Mouse (Mus musculus): ENCODE results near the gene Procr.
"Not testable (repeated sequence)": the region's sequence is repeated elsewhere in the genome, so short reads cannot be mapped to it uniquely, and the experiment has no call there.

Procr gene

DNA sequence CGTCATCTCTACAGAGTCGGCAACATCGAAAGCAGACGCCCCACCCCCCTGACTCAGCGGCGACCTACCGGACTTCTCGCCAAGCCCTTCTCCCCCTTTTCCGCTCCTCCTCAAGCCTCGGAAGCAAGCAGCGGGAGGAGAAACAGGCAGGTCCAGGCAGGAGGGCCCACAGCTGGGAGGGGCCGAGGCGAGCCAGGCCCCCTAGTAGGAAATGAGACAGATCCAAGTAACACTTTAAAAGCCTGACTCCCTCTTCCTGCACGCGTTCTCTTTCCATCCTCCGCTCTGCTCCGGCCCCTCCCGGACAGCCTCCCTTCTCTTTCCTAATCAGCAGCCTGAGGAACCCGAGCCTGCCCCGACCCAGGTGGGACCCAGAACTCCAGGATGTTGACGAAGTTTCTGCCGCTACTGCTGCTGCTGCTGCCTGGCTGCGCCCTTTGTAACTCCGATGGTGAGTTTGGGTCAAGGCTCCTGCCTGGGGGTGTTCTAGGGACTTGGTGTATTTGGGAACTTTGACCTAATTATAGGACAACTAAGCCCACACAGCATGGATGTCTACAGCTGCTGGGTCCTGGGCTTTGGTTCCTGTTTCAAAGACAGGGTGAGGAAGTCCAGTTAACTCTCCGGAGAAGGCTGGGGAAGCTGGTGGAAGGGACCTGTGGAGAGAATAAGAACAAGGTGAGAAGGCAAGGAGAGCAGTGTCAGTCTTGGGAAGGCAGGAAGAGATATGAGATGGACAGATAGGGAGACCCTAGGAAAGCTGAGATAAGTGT is at the start of gene Procr:
Gene Procr, plus strand, starts transcription at position 104 of the 773 bp plus-strand sequence.
- no peak for DNase-seq (ENCODE audit: low read depth, low spot score)

DNA sequence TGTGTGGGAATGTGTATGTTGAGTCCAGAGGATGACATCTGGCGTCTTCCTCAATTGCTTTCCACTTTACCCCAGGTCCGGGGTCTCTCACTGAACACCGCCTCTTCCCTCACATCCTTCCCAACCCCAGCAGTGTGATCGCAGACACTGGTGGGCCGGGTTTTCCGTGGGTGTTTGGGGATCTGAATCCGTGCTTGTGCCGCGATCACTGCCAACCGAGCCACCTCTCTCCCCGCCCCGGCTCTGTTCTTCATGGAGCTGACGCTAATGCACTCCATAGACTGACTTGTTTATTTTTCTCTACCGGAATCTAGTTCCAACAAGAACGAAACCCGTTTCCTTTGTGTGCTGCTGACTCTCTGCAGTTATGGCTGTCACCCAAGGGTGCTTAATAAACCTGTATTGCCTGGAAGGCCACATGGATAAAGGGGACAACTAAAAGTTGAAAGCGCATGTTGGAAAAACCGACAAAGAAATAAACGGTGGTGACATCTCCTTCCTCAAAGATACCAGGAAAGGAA is 49.5 kb upstream of the Procr start:
- DNase-seq (ENCODE audit: low read depth, low spot score): no peak

DNA sequence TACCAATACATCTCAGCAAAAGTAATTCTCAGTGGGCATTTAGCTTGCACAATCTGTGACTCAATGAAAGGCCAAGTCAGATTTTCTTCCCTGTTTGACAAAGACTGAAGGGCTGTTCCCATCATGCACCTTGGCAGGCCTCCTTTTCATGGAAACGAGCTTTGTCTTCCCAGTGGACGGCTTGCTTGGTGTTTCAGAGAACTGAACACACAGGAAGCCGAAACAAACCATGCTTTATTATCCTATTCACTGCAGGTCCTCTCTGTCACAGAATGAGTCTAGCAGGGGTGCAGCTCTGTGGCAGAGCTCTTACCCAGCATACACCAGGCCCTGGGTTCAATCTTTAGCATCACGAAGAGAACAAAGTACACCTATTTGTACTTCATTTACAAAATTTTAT is 47.3 kb upstream of the Procr start:
- DNase-seq (ENCODE audit: low read depth, low spot score): no peak

- no peak for DNase-seq (ENCODE audit: low read depth, low spot score)
Observed at GRCm38 (mm10) chr2:155707251-155707650, 43.7 kb upstream of the Procr start.

- no peak for DNase-seq (ENCODE audit: low read depth, low spot score)
Observed at GRCm38 (mm10) chr2:155710557-155710956, 40.4 kb upstream of the Procr start.

DNA sequence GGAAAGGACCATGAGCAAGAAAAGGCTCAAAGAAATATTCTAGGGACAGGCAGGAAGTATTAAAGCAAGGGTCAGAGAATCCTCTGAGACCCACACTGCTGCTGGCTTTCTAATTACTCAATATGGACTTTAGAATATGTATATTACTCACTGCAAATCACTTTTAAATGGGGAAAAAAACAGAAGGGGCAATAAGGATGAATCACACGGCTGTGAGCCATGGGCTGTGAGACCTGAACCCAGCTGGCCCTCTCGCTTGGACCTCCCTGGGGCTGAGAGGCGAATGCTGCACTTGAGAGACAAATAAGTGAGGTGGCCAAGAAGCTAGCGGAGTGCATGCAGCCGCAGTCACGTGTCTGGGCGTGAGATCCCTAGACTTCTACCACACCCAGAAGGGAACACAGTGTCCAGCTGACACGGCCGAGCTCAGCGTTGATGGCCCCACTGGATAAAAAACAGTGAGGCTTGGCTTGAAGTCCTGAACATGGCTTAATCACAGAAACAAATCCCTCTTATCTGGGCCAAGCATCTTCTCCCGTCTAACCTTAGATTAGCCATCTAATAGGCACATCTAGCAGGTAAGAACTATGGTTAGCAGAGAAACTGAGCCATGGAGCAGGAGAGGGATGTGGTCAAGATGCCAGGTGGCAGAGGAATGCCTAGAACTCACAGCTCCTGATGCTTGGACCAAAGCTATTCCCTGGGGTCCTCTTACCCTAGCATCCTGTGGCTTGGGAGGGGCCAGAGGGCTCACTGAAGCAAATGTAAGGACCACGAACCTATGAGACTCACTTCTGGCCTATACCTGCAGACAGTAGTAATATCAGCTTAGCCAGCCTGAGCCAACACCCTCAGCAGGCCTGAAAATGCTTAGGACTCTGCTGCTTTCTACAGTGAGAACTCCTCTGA is 33.6 kb upstream of the Procr start:
- no peak for DNase-seq (ENCODE audit: low read depth, low spot score)

GRCm38 (mm10) chr2:155720585-155720984 is 30.3 kb upstream of the Procr start:
- no peak for DNase-seq (ENCODE audit: low read depth, low spot score)

DNA sequence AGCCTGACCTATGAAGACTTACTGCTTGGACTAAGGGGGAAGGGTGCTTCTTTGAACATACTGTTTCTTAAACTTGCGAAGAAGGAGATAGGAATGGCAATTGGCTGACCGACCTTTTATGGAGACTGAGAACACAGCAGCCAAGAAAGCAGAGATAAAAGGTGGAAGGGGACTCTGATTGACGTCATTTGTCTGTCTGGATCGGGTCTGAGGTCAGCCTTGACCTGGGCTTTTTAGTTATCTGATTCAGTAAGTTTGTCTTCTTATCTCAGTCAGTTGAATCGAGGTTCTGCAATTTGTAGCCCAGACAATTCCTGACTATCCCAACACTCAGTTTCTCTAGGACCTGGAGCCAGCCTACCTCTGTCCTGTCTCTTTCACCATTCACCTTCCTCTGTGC is 26.9 kb upstream of the Procr start:
- DNase-seq (ENCODE audit: low read depth, low spot score): no peak

DNA sequence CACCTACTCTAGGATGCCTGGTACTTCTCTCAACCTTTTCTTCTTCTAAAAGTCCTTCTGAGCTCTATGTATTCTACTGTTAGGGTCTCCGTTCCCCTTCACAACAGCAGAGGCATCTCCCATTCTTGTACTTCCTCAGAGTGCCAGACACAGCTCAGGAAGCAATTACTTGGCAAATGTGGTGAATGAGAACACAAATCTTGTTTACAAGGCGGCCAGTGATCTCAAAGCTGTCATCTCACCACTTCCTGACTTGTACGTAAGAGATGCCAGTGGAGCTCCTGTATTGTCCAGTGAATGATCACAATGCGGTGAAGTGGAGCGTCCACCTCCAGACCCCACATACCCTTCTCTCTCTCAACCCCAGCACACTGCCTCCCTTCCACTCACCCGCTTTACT is 26.4 kb upstream of the Procr start:
- DNase-seq (ENCODE audit: low read depth, low spot score): no peak

- no peak for DNase-seq (ENCODE audit: low read depth, low spot score)
Observed at GRCm38 (mm10) chr2:155726302-155726701, 24.6 kb upstream of the Procr start.

DNA sequence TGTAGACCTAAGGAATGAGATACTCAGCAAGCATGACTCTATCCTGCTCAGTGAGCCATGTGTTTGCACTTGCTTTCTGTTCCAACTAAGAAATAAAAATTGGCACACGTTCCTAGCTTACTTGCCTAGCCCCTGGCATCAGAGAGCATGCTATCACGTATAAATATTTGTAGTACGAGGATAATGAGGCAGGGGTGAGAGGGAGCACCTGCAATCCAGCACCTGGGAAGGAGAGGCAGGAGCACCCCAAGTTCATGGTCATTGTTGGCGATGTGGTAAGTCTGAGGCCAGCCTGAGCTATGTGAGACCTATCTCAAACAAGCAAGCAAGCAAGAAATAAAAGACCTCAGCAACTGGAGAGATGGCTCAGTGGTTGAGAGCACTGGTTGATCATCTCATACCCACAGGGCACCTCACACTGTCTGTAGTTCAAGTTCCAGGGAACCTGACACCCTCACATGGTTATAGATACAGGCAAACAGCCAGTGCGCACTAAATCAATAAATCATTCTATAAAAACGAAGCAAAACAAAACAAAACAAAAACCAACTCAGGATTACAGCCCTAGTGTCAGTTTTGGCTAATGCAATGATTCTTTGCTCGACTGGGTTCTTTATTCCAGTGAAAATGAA is 23.0 kb upstream of the Procr start:
- no peak for DNase-seq (ENCODE audit: low read depth, low spot score)

GRCm38 (mm10) chr2:155728742-155729141 is 22.2 kb upstream of the Procr start:
- DNase-seq (ENCODE audit: low read depth, low spot score): no peak

GRCm38 (mm10) chr2:155729158-155729645 is 21.7 kb upstream of the Procr start, which contains the start of gene Edem2:
Gene Edem2 (minus strand): TSS chr2:155729475.
- peak; percentile 87 for DNase-seq (ENCODE audit: low read depth, low spot score)

DNA sequence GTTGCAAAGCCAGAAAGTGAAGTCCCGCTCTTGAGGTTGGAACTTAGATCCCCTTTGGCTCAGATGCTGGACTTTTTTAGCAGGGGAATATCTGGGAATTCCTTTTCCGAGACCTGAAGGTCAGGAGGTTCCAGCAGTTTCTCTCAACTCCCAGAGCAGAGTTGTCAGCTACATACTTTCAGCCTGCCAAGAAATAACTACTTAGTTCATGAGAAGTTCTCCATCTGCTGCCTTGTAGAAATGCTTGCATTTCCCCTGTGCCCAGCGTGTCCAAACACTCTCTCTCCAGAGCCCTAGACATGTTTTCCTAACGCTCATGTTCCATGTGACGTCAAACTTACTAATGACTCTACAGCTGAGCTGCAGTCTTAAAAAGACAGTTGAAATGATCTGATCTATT is 15.8 kb upstream of the Procr start:
- DNase-seq (ENCODE audit: low read depth, low spot score): no peak

DNA sequence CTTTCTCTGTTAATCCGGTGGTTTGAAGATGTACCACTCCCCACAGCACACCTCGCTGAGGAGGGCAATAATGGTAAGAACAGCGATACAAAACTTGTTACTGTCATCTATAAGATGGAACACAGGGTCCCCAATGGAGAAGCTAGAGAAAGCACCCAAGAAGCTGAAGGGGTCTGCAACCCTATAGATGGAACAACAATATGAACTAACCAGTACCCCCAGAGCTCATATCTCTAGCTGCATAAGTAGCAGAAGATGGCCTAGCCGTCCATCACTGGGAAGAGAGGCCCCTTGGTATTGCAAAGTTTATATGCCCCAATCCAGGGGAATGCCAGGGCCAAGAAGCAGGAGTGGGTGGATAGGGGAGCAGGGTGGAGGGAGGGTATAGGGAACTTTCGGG is 15.2 kb upstream of the Procr start, which contains the start of gene Gm17581:
Gene Gm17581, minus strand, starts transcription at position 101 of the 400 bp plus-strand sequence.
- DNase-seq (ENCODE audit: low read depth, low spot score): not testable (repeated sequence)

- no peak for DNase-seq (ENCODE audit: low read depth, low spot score)
Observed at GRCm38 (mm10) chr2:155736936-155737335, 14.0 kb upstream of the Procr start.

DNA sequence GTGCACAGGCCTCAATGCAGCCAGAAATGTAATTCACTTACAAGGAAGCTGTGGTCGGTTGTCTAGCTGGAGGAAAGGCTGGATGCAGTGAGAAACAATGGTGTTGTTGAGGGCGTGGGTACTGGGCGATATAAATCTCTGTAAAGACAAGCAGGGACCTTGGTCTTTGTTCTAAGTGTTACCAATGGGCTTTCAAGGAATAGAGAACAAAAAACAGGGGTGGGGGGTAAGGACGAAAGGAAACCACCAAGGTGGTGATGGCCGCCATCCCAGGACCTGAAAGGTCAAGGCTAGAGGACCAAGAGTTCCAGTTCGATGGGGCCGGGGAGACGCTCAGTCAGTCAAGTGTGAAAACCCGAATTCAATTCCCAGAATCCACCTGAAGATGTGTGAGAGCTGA is 13.1 kb upstream of the Procr start:
- no peak for DNase-seq (ENCODE audit: low read depth, low spot score)

- DNase-seq (ENCODE audit: low read depth, low spot score): no peak
Observed at GRCm38 (mm10) chr2:155742211-155742610, 8.7 kb upstream of the Procr start.

DNA sequence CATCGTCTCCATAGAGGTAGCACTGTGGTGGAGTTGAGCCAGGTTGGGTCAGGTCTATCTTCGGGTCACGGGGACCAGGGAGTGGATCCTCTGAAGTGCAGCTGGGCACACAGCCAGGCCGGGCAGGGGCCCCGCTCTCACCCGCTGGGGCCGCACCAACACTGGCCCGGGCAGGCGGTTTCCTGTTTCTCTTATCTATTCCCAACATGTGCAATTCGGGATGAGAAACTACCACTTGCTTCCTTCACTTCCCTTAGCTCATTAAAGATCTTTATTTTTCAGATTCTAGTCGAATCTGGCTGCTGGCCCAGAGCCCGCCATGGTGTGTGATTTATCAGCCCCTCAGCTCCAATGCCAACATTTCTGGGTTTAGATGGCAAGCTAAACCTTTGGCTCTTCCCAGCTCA is 8.0 kb upstream of the Procr start:
- DNase-seq (ENCODE audit: low read depth, low spot score): no peak

DNA sequence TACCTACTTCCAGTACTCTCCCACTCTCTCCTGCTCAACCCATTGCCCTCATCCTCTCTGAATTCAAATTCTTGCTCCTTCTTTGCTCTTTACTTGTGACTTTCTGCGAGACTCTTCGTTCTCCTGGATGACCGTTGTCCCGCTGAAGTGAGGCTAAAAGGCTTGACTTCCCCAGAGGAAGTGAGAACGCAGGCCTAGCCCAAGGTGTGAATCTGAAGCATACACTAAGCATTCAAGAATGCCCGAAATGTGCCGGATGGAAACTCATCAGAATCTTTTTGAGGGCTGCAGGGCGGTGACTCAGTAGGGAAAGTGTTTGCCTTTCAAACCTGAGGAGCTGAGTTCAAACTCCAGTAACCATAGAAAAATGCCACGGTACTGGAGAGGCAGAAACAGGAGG is 7.6 kb upstream of the Procr start:
- DNase-seq (ENCODE audit: low read depth, low spot score): no peak

DNA sequence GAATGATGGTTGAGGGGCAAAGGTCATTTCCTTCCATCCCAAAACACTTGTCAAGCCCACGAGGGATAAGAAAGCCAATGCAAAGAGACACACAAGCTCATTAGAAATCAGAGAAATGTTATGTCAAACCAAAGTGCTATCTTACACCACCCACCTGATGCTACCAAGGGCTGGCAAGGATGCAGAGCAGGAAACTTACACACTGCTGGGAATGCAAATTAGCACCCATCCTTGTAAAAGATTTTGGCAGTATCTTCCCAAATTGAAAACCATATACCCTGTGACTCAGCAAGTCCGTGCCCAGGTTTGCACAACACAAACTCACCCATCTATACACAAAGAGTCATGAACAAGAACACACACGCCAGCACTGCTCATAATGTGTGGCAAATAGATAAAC is 5.4 kb upstream of the Procr start:
- DNase-seq (ENCODE audit: low read depth, low spot score): no peak

DNA sequence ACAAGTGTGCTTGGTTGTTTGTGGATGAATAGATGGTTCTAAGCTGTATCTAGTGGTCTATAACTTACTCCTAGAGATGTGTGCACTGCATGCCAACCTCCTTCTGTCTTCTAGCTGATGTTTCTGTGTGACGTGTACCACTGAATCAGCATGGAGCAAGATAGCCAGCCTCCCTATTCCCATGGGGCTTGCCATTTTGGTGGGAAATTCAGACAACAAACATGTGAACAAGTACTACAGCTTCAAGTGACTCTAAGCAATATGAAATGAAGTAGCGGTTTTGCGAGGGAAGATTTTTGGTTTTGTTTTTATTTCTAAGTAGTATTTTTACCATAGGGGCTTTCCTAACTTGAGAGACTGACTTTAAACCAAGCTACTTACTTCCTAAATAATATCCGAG is 1.5 kb upstream of the Procr start:
- no peak for DNase-seq (ENCODE audit: low read depth, low spot score)
